Mouse (Mus musculus): ENCODE results near the gene Slitrk4.

Slitrk4 gene

GRCm38 (mm10) chrX:64276290-64277125 is at the start of gene Slitrk4:
Gene Slitrk4, minus strand, starts transcription at chrX:64276996.
- Histone ChIP-seq H3K27me3 (ENCODE audit: control insufficient read depth, insufficient read depth, low read length, poor library complexity, severe bottlenecking) (no peaks in the 10 kb centered on the region), H3K36me3 (ENCODE audit: control insufficient read depth, insufficient read depth, low read length, poor library complexity, severe bottlenecking) (no peaks in the 10 kb centered on the region)
- no peak for DNase-seq (ENCODE audit: low read depth, low spot score)

- H3K36me3 ChIP-seq (ENCODE audit: control insufficient read depth, insufficient read depth, low read length, poor library complexity, severe bottlenecking), result no peaks in the 10 kb centered on the region
- H3K27me3 ChIP-seq (ENCODE audit: control insufficient read depth, insufficient read depth, low read length, poor library complexity, severe bottlenecking), result no peaks in the 10 kb centered on the region
- no peak for DNase-seq (ENCODE audit: low read depth, low spot score)
Observed at GRCm38 (mm10) chrX:64319501-64319900, 42.7 kb upstream of the Slitrk4 start.

GRCm38 (mm10) chrX:64277991-64278301 is 1.1 kb upstream of the Slitrk4 start:
- no peaks in the 10 kb centered on the region for H3K36me3 ChIP-seq (ENCODE audit: control insufficient read depth, insufficient read depth, low read length, poor library complexity, severe bottlenecking)
- no peaks in the 10 kb centered on the region for H3K27me3 ChIP-seq (ENCODE audit: control insufficient read depth, insufficient read depth, low read length, poor library complexity, severe bottlenecking)
- DNase-seq (ENCODE audit: low read depth, low spot score), result no peak

- no peak for DNase-seq (ENCODE audit: low read depth, low spot score)
- Histone ChIP-seq H3K27me3 (ENCODE audit: control insufficient read depth, insufficient read depth, low read length, poor library complexity, severe bottlenecking) (no peaks in the 10 kb centered on the region), H3K36me3 (ENCODE audit: control insufficient read depth, insufficient read depth, low read length, poor library complexity, severe bottlenecking) (no peaks in the 10 kb centered on the region)
Observed at GRCm38 (mm10) chrX:64277126-64277990, 562 bp upstream of the Slitrk4 start.

- Histone ChIP-seq H3K27me3 (ENCODE audit: control insufficient read depth, insufficient read depth, low read length, poor library complexity, severe bottlenecking) (no peaks in the 10 kb centered on the region), H3K36me3 (ENCODE audit: control insufficient read depth, insufficient read depth, low read length, poor library complexity, severe bottlenecking) (no peaks in the 10 kb centered on the region)
- DNase-seq (ENCODE audit: low read depth, low spot score), result no peak
Observed at GRCm38 (mm10) chrX:64275501-64276289, 1.1 kb downstream of the Slitrk4 start.

- H3K36me3 ChIP-seq (ENCODE audit: control insufficient read depth, insufficient read depth, low read length, poor library complexity, severe bottlenecking), result no peaks in the 10 kb centered on the region
- no peaks in the 10 kb centered on the region for H3K27me3 ChIP-seq (ENCODE audit: control insufficient read depth, insufficient read depth, low read length, poor library complexity, severe bottlenecking)
- no peak for DNase-seq (ENCODE audit: low read depth, low spot score)
Observed at GRCm38 (mm10) chrX:64263481-64263880, 13.3 kb downstream of the Slitrk4 start.
